Comparison of ENCODE assay signal across 9 mouse cellular contexts in genomic region chr2:85047081-85047480, GRCm38 (mm10). TPM values are rescaled to one million over a fixed set of nuclear protein-coding genes. Genes with fewer than 3 reads are reported as not detected.
A peak's percentile ranks its signal among the peaks of the same experiment; 100 is the strongest.
DNase-seq lines count a peak whose midpoint lies in the region; ATAC-seq and TF ChIP-seq lines count a peak whose summit lies in the region.
"Had no signal": no experiment of that assay in that cellular context is flagged by ENCODE, and none has a peak within 500 bp of the region (broad histone marks: within the 10 kb centered on the region; RNA-seq: fewer than 3 reads in every experiment).

No protein-coding gene starts in this region.

- peak overlapping the region; percentile 94 for H3K27ac ChIP-seq in gastrocnemius, adult 2 months
- H3K27ac ChIP-seq in hindbrain, postnatal 0 days: peak overlapping the region; percentile 89; the same call in 1 of the 2 replicates

- H3K27me3 ChIP-seq in hindbrain, postnatal 0 days (ENCODE audit: insufficient read depth, low read length): no peaks in the 10 kb centered on the region

- H3K4me3 ChIP-seq in gastrocnemius, adult 2 months: peak overlapping the region; percentile 84
- H3K4me3 ChIP-seq in hindbrain, postnatal 0 days (ENCODE audit: low read length): peak overlapping the region; percentile 55

- WGBS in hindbrain, postnatal 0 days: 50% methylated on average over 10 of the region's 10 CpGs

- intact Hi-C loops in gastrocnemius, adult 2 months (cut with DNase I): no loop called here

- peak overlapping the region; percentile 83 for H3K4me2 ChIP-seq in hindbrain, postnatal 0 days (ENCODE audit: low read depth, low read length)

- TF ChIP-seq CTCF in gastrocnemius, adult 2 months (IDR thresholded peaks at IDR 0.05): no peak
- no peak for TF ChIP-seq CTCF in hindbrain, postnatal 0 days (IDR thresholded peaks at IDR 0.05; ENCODE audit: low read depth)

- no peaks in the 10 kb centered on the region for H3K9me3 ChIP-seq in hindbrain, postnatal 0 days (ENCODE audit: low read length)

- ATAC-seq in hindbrain, postnatal 0 days: no peak

- peaks cover 26% of the 10 kb centered on the region for H3K4me1 ChIP-seq in hindbrain, postnatal 0 days (ENCODE audit: insufficient read depth, low read length)

- peak overlapping the region; percentile 75 for H3K9ac ChIP-seq in hindbrain, postnatal 0 days (replicated peaks; ENCODE audit: low read length)

- peaks cover 46% of the 10 kb centered on the region for H3K36me3 ChIP-seq in hindbrain, postnatal 0 days (ENCODE audit: insufficient read depth, low read length)

- DNase-seq in gastrocnemius, adult 2 months: no peak
- DNase-seq in gastrocnemius, postnatal 10 days: no peak
- DNase-seq in MN1 (ENCODE audit: low spot score): peak; percentile 40
- DNase-seq in hindbrain, postnatal 0 days (ENCODE audit: low spot score): no peak
- DNase-seq in lung, postnatal 36 days: peak; percentile 52
- no peak for DNase-seq in frontal cortex, postnatal 10 days (ENCODE audit: low spot score in 2 of 2)
- no peak for DNase-seq in layer of hippocampus, adult 9-10 months (ENCODE audit: low spot score)
- no peak for DNase-seq in layer of hippocampus, postnatal 10 days (ENCODE audit: low spot score in 2 of 2)

RNA-seq across cellular contexts. Expression of gene Tnks1bp1, which starts 0.7 kb away (rescaled TPM):
- 10 to 100 TPM; 23.3 to 29.7 TPM for total RNA-seq in gastrocnemius, adult 2 months (2021)
- 10 to 100 TPM; 52.1 to 69.1 TPM for total RNA-seq in gastrocnemius, postnatal 10 days (2021)
- total RNA-seq in hindbrain, postnatal 0 days (2014; rRNA removed): 70.0 and 113 TPM in 2 replicates
- 17.4 and 19.3 TPM in 2 replicates for polyA plus RNA-seq in hindbrain, postnatal 0 days (2015; fragmentation: Nextera tagmentation; extraction: Ambion mirVana)
- total RNA-seq in layer of hippocampus, postnatal 10 days (2021): 100 to 1,000 TPM; 112 to 130 TPM

RNA-seq across cellular contexts. Expression of gene P2rx3, which starts 9.8 kb away (rescaled TPM):
- total RNA-seq in gastrocnemius, adult 2 months (2021): under 1 TPM; 0.36 to 0.59 TPM
- total RNA-seq in gastrocnemius, postnatal 10 days (2021): under 1 TPM; 0.88 to 0.92 TPM
- total RNA-seq in hindbrain, postnatal 0 days (2014; rRNA removed): 1.1 and 1.7 TPM in 2 replicates
- polyA plus RNA-seq in hindbrain, postnatal 0 days (2015; fragmentation: Nextera tagmentation; extraction: Ambion mirVana): 2.6 and 3.3 TPM in 2 replicates
- 1 to 10 TPM; 2.0 to 2.1 TPM for total RNA-seq in layer of hippocampus, postnatal 10 days (2021)
- total RNA-seq: hematopoietic stem cell, adult 5-6 weeks had no signal

RNA-seq across cellular contexts. Expression of gene Ssrp1, which starts 10.0 kb away (rescaled TPM):
- total RNA-seq in gastrocnemius, adult 2 months (2021): 10 to 100 TPM; 28.5 to 30.8 TPM
- 10 to 100 TPM; 50.9 to 66.6 TPM for total RNA-seq in gastrocnemius, postnatal 10 days (2021)
- total RNA-seq in hindbrain, postnatal 0 days (2014; rRNA removed): 178 and 196 TPM in 2 replicates
- polyA plus RNA-seq in hindbrain, postnatal 0 days (2015; fragmentation: Nextera tagmentation; extraction: Ambion mirVana): 141 and 142 TPM in 2 replicates
- total RNA-seq in layer of hippocampus, postnatal 10 days (2021): 100 to 1,000 TPM; 110 to 122 TPM

RNA-seq across cellular contexts. Expression of gene Prg3, which starts 59.1 kb away (rescaled TPM):
- total RNA-seq in gastrocnemius, adult 2 months (2021): not detected
- not detected for total RNA-seq in gastrocnemius, postnatal 10 days (2021)
- not detected in 2 replicates for total RNA-seq in hindbrain, postnatal 0 days (2014; rRNA removed)
- not detected in 2 replicates for polyA plus RNA-seq in hindbrain, postnatal 0 days (2015; fragmentation: Nextera tagmentation; extraction: Ambion mirVana)
- total RNA-seq in layer of hippocampus, postnatal 10 days (2021): not detected

Comparison
In these comparisons a context has a peak if more than half of its experiments do, and no peak if none do; other contexts are left out.
1. DNase-seq: peak in MN1 (single experiment) and lung, postnatal 36 days (single experiment); none in gastrocnemius, adult 2 months (single experiment), gastrocnemius, postnatal 10 days (single experiment), hindbrain, postnatal 0 days (single experiment), frontal cortex, postnatal 10 days (0 of 2), layer of hippocampus, adult 9-10 months (single experiment) and layer of hippocampus, postnatal 10 days (0 of 2).